ENCODE assay signal across 21 mouse cellular contexts in genomic region chr12:77288507-77288906, GRCm38 (mm10).
"Had no signal": no experiment of that assay in that cellular context is flagged by ENCODE, and none has a peak within 500 bp of the region (broad histone marks: within the 10 kb centered on the region; RNA-seq: fewer than 3 reads in every experiment).

No protein-coding gene starts in this region.

- ATAC-seq: liver, embryonic 12.5 days; midbrain, embryonic 15.5 days had no signal

- DNase-seq: kidney, adult 2 months; kidney, postnatal 25 days; layer of hippocampus, adult 9-11 months; liver; lung, adult 18-20 months; lung, postnatal 10 days; lung, postnatal 36 days; retina, postnatal 1 day; right cerebral cortex, postnatal 25 days; spleen, adult 18-20 months; thymus, adult 18-20 months; thymus, postnatal 36 days had no signal

- H3K27me3 ChIP-seq: limb, embryonic 13.5 days; liver, embryonic 12.5 days; liver, embryonic 15.5 days; lung, embryonic 15.5 days; midbrain, embryonic 12.5 days; midbrain, embryonic 15.5 days; neural tube, embryonic 12.5 days; neural tube, embryonic 15.5 days had no signal

- H3K36me3 ChIP-seq: limb, embryonic 10.5 days; limb, embryonic 13.5 days; liver, embryonic 12.5 days; liver, embryonic 15.5 days; lung, embryonic 15.5 days; midbrain, embryonic 12.5 days; midbrain, embryonic 15.5 days; neural tube, embryonic 12.5 days; neural tube, embryonic 15.5 days had no signal
